In genomic region chr3:95280747-95281146, GRCm38 (mm10) we compare ENCODE assay signal across 9 mouse cellular contexts. TPM values are rescaled to one million over a fixed set of nuclear protein-coding genes. Genes with fewer than 3 reads are reported as not detected.
A peak's percentile ranks its signal among the peaks of the same experiment; 100 is the strongest.
DNase-seq lines count a peak whose midpoint lies in the region; ATAC-seq and TF ChIP-seq lines count a peak whose summit lies in the region.
"Had no signal": no experiment of that assay in that cellular context is flagged by ENCODE, and none has a peak within 500 bp of the region (broad histone marks: within the 10 kb centered on the region; RNA-seq: fewer than 3 reads in every experiment).

No protein-coding gene starts in this region.

- no peaks in the 10 kb centered on the region for H3K9me3 ChIP-seq in embryonic facial prominence, embryonic 11.5 days (replicated peaks; ENCODE audit: control insufficient read depth, low read length)
- no peaks in the 10 kb centered on the region for H3K9me3 ChIP-seq in hindbrain, postnatal 0 days (ENCODE audit: low read length)
- no peaks in the 10 kb centered on the region for H3K9me3 ChIP-seq in liver, embryonic 15.5 days (replicated peaks)
- H3K9me3 ChIP-seq in neural tube, embryonic 14.5 days (ENCODE audit: control insufficient read depth, low read length), result no peaks in the 10 kb centered on the region

- no peak for ATAC-seq in embryonic facial prominence, embryonic 11.5 days (replicated peaks; ENCODE audit: insufficient number of reproducible peaks, low FRiP score, low TSS enrichment, low read depth)
- no peak for ATAC-seq in hindbrain, postnatal 0 days
- ATAC-seq in liver, embryonic 15.5 days (ENCODE audit: insufficient read depth), result no peak
- ATAC-seq in neural tube, embryonic 14.5 days (ENCODE audit: low read depth), result no peak
- ATAC-seq in frontal cortex, adult (ENCODE audit: low TSS enrichment), result no peak

- no peak for TF ChIP-seq CTCF in cerebellum, adult 2 months (IDR thresholded peaks at IDR 0.05; ENCODE audit: borderline replicate concordance, insufficient read depth, low read depth, low read length)
- no peak for TF ChIP-seq CTCF in hindbrain, postnatal 0 days (IDR thresholded peaks at IDR 0.05; ENCODE audit: low read depth)

- H3K27ac ChIP-seq in cerebellum, adult 2 months (ENCODE audit: insufficient read depth, low read length), result peak overlapping the region; percentile 93
- H3K27ac ChIP-seq in embryonic facial prominence, embryonic 11.5 days (replicated peaks; ENCODE audit: low read depth, low read length), result no peak overlapping the region
- H3K27ac ChIP-seq in hindbrain, postnatal 0 days, result peak overlapping the region; percentile 90
- H3K27ac ChIP-seq in liver, embryonic 15.5 days (replicated peaks), result peak overlapping the region; percentile 99
- H3K27ac ChIP-seq in neural tube, embryonic 14.5 days (ENCODE audit: low read depth, low read length), result peak overlapping the region; percentile 85

- H3K4me3 ChIP-seq in cerebellum, adult 2 months (replicated peaks; ENCODE audit: insufficient read depth, low read depth, low read length), result peak overlapping the region; percentile 75
- peak overlapping the region; percentile 76 for H3K4me3 ChIP-seq in embryonic facial prominence, embryonic 11.5 days (ENCODE audit: low read depth, low read length)
- peak overlapping the region; percentile 70 for H3K4me3 ChIP-seq in hindbrain, postnatal 0 days (ENCODE audit: low read length)
- peak overlapping the region; percentile 71 for H3K4me3 ChIP-seq in liver, embryonic 15.5 days (replicated peaks)
- peak overlapping the region; percentile 57 for H3K4me3 ChIP-seq in neural tube, embryonic 14.5 days (ENCODE audit: low read depth, low read length)

- TF ChIP-seq POLR2A in cerebellum, adult 2 months (IDR thresholded peaks at IDR 0.05; ENCODE audit: borderline replicate concordance, insufficient read depth, low read length), result no peak

- peaks cover 17% of the 10 kb centered on the region for H3K4me1 ChIP-seq in cerebellum, adult 2 months (ENCODE audit: control insufficient read depth, insufficient read depth, low read length)
- H3K4me1 ChIP-seq in embryonic facial prominence, embryonic 11.5 days (ENCODE audit: control insufficient read depth, insufficient read depth, low read length), result peaks cover 2% of the 10 kb centered on the region
- peaks cover 6% of the 10 kb centered on the region; the same call in 1 of the 2 replicates for H3K4me1 ChIP-seq in hindbrain, postnatal 0 days (ENCODE audit: insufficient read depth, low read length)
- peaks cover 82% of the 10 kb centered on the region for H3K4me1 ChIP-seq in liver, embryonic 15.5 days (replicated peaks)
- peaks cover 21% of the 10 kb centered on the region for H3K4me1 ChIP-seq in neural tube, embryonic 14.5 days (ENCODE audit: control insufficient read depth, insufficient read depth, low read length)

- DNase-seq in cerebellum, adult 2 months, result peak in 1 of 2 experiments; percentile 55
- DNase-seq in cerebellum, adult 11 months, result no peak
- DNase-seq in B cell, adult 2 months, result peak; percentile 20 to 27
- peak; percentile 23 for DNase-seq in embryonic facial prominence, embryonic 11.5 days (ENCODE audit: low spot score)
- peak; percentile 51 for DNase-seq in hindbrain, postnatal 0 days (ENCODE audit: low spot score)

- no peaks in the 10 kb centered on the region for H3K36me3 ChIP-seq in embryonic facial prominence, embryonic 11.5 days (replicated peaks; ENCODE audit: control insufficient read depth, insufficient read depth, low read depth, low read length)
- H3K36me3 ChIP-seq in hindbrain, postnatal 0 days (ENCODE audit: insufficient read depth, low read length), result no peaks in the 10 kb centered on the region
- H3K36me3 ChIP-seq in liver, embryonic 15.5 days (replicated peaks), result 0 out of 2 replicates have a peak, but pooled peaks cover 2% of the 10 kb centered on the region
- no peaks in the 10 kb centered on the region for H3K36me3 ChIP-seq in neural tube, embryonic 14.5 days (ENCODE audit: control insufficient read depth, insufficient read depth, low read length)

- 7% methylated on average over 8 of the region's 8 CpGs for WGBS in cerebellum, adult 2 months
- WGBS in embryonic facial prominence, embryonic 11.5 days, result 24% methylated on average over 8 of the region's 8 CpGs
- 22% methylated on average over 8 of the region's 8 CpGs for WGBS in hindbrain, postnatal 0 days
- 10% methylated on average over 8 of the region's 8 CpGs for WGBS in liver, embryonic 15.5 days (ENCODE audit: insufficient replicate concordance)
- 36% methylated on average over 8 of the region's 8 CpGs for WGBS in neural tube, embryonic 14.5 days

- H3K4me2 ChIP-seq in embryonic facial prominence, embryonic 11.5 days (ENCODE audit: low read depth, low read length), result peak overlapping the region; percentile 62
- peak overlapping the region; percentile 86 for H3K4me2 ChIP-seq in hindbrain, postnatal 0 days (ENCODE audit: low read depth, low read length)
- peak overlapping the region; percentile 80 for H3K4me2 ChIP-seq in liver, embryonic 15.5 days
- peak overlapping the region; percentile 57 for H3K4me2 ChIP-seq in neural tube, embryonic 14.5 days (ENCODE audit: low read depth, low read length)

- H3K27me3 ChIP-seq in cerebellum, adult 2 months (ENCODE audit: control insufficient read depth, insufficient read depth, low read length), result no peaks in the 10 kb centered on the region
- no peaks in the 10 kb centered on the region for H3K27me3 ChIP-seq in embryonic facial prominence, embryonic 11.5 days (ENCODE audit: control insufficient read depth, insufficient read depth, low read length)
- H3K27me3 ChIP-seq in hindbrain, postnatal 0 days (ENCODE audit: insufficient read depth, low read length), result no peaks in the 10 kb centered on the region
- no peaks in the 10 kb centered on the region for H3K27me3 ChIP-seq in liver, embryonic 15.5 days
- H3K27me3 ChIP-seq in neural tube, embryonic 14.5 days (ENCODE audit: control insufficient read depth, insufficient read depth, low read length), result no peaks in the 10 kb centered on the region
- H3K27me3 ChIP-seq: Patski had no signal

- H3K9ac ChIP-seq in embryonic facial prominence, embryonic 11.5 days (replicated peaks; ENCODE audit: low read length), result peak overlapping the region; percentile 87
- peak overlapping the region; percentile 82 for H3K9ac ChIP-seq in hindbrain, postnatal 0 days (replicated peaks; ENCODE audit: low read length)
- peak overlapping the region; percentile 78 for H3K9ac ChIP-seq in liver, embryonic 15.5 days
- H3K9ac ChIP-seq in neural tube, embryonic 14.5 days (replicated peaks; ENCODE audit: low read depth, low read length), result peak overlapping the region; percentile 88

RNA-seq across cellular contexts. Expression of gene Mindy1, which starts 0.4 kb away (rescaled TPM):
- 96.8 and 103 TPM in 2 replicates for polyA plus RNA-seq in cerebellum, adult 2 months (2012; rRNA removed)
- 45.7 and 46.8 TPM in 2 replicates for polyA plus RNA-seq in embryonic facial prominence, embryonic 11.5 days (2014; fragmentation: Nextera tagmentation; extraction: Ambion mirVana)
- total RNA-seq in hindbrain, postnatal 0 days (2014; rRNA removed), result 31.1 and 31.8 TPM in 2 replicates
- 32.6 and 33.8 TPM in 2 replicates for polyA plus RNA-seq in hindbrain, postnatal 0 days (2015; fragmentation: Nextera tagmentation; extraction: Ambion mirVana)
- 18.8 and 20.9 TPM in 2 replicates for polyA plus RNA-seq in liver, embryonic 15.5 days (2015; fragmentation: Nextera tagmentation; extraction: Ambion mirVana)
- 37.2 and 47.3 TPM in 2 replicates for polyA plus RNA-seq in neural tube, embryonic 14.5 days (2014; fragmentation: Nextera tagmentation; extraction: Ambion mirVana)

RNA-seq across cellular contexts. Expression of gene Prune1, which starts 1.1 kb away (rescaled TPM):
- polyA plus RNA-seq in cerebellum, adult 2 months (2012; rRNA removed), result 43.2 and 47.6 TPM in 2 replicates
- 25.9 and 28.2 TPM in 2 replicates for polyA plus RNA-seq in embryonic facial prominence, embryonic 11.5 days (2014; fragmentation: Nextera tagmentation; extraction: Ambion mirVana)
- 72.7 and 77.4 TPM in 2 replicates for total RNA-seq in hindbrain, postnatal 0 days (2014; rRNA removed)
- 56.6 and 60.4 TPM in 2 replicates for polyA plus RNA-seq in hindbrain, postnatal 0 days (2015; fragmentation: Nextera tagmentation; extraction: Ambion mirVana)
- polyA plus RNA-seq in liver, embryonic 15.5 days (2015; fragmentation: Nextera tagmentation; extraction: Ambion mirVana), result 9.0 and 9.5 TPM in 2 replicates
- polyA plus RNA-seq in neural tube, embryonic 14.5 days (2014; fragmentation: Nextera tagmentation; extraction: Ambion mirVana), result 59.1 and 66.7 TPM in 2 replicates

RNA-seq across cellular contexts. Expression of gene Anxa9, which starts 26.2 kb away (rescaled TPM):
- 1.2 and 1.5 TPM in 2 replicates for polyA plus RNA-seq in cerebellum, adult 2 months (2012; rRNA removed)
- 1.5 and 1.9 TPM in 2 replicates for polyA plus RNA-seq in embryonic facial prominence, embryonic 11.5 days (2014; fragmentation: Nextera tagmentation; extraction: Ambion mirVana)
- total RNA-seq in hindbrain, postnatal 0 days (2014; rRNA removed), result 0.31 TPM in 1 of 2 replicates, not detected in the other
- polyA plus RNA-seq in hindbrain, postnatal 0 days (2015; fragmentation: Nextera tagmentation; extraction: Ambion mirVana), result 0.28 and 0.48 TPM in 2 replicates
- 2.1 and 2.8 TPM in 2 replicates for polyA plus RNA-seq in liver, embryonic 15.5 days (2015; fragmentation: Nextera tagmentation; extraction: Ambion mirVana)
- 0.18 and 0.28 TPM in 2 replicates for polyA plus RNA-seq in neural tube, embryonic 14.5 days (2014; fragmentation: Nextera tagmentation; extraction: Ambion mirVana)

RNA-seq across cellular contexts. Expression of gene Bnipl, which starts 29.8 kb away (rescaled TPM):
- polyA plus RNA-seq in cerebellum, adult 2 months (2012; rRNA removed), result 1.8 and 1.9 TPM in 2 replicates
- 2.9 and 4.0 TPM in 2 replicates for polyA plus RNA-seq in embryonic facial prominence, embryonic 11.5 days (2014; fragmentation: Nextera tagmentation; extraction: Ambion mirVana)
- not detected in 2 replicates for total RNA-seq in hindbrain, postnatal 0 days (2014; rRNA removed)
- polyA plus RNA-seq in hindbrain, postnatal 0 days (2015; fragmentation: Nextera tagmentation; extraction: Ambion mirVana), result 0.24 TPM in 1 of 2 replicates, not detected in the other
- not detected in 2 replicates for polyA plus RNA-seq in liver, embryonic 15.5 days (2015; fragmentation: Nextera tagmentation; extraction: Ambion mirVana)
- polyA plus RNA-seq in neural tube, embryonic 14.5 days (2014; fragmentation: Nextera tagmentation; extraction: Ambion mirVana), result 0.28 TPM in 1 of 2 replicates, not detected in the other

RNA-seq across cellular contexts. Expression of gene Cers2, which starts 33.8 kb away (rescaled TPM):
- polyA plus RNA-seq in cerebellum, adult 2 months (2012; rRNA removed), result 133 and 142 TPM in 2 replicates
- 117 and 118 TPM in 2 replicates for polyA plus RNA-seq in embryonic facial prominence, embryonic 11.5 days (2014; fragmentation: Nextera tagmentation; extraction: Ambion mirVana)
- 43.7 and 64.0 TPM in 2 replicates for total RNA-seq in hindbrain, postnatal 0 days (2014; rRNA removed)
- polyA plus RNA-seq in hindbrain, postnatal 0 days (2015; fragmentation: Nextera tagmentation; extraction: Ambion mirVana), result 87.4 and 90.5 TPM in 2 replicates
- polyA plus RNA-seq in liver, embryonic 15.5 days (2015; fragmentation: Nextera tagmentation; extraction: Ambion mirVana), result 110 and 114 TPM in 2 replicates
- polyA plus RNA-seq in neural tube, embryonic 14.5 days (2014; fragmentation: Nextera tagmentation; extraction: Ambion mirVana), result 75.0 and 85.1 TPM in 2 replicates
